In the genomic region with DNA sequence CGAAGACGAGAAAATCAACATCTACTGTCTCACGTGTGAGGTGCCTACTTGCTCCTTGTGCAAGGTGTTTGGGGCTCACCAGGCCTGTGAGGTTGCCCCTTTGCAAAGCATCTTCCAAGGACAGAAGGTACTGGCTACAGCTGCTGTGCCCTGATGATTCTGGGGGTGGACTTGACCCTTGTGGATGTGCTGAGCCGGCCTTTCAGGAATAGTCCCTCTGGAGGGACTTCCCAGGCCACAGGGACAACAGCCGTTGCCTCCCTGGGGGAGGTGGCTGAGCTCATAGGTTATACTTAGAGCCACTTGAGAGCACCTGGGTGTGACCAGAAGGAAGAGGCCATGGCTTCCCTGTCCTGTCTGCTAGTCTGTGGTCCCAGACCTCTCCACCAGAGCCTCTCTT, we compare ENCODE assay signal across 21 mouse cellular contexts. TPM values are rescaled to one million over a fixed set of nuclear protein-coding genes. Genes with fewer than 3 reads are reported as not detected.
"Had no signal": no experiment of that assay in that cellular context is flagged by ENCODE, and none has a peak within 500 bp of the region (broad histone marks: within the 10 kb centered on the region; RNA-seq: fewer than 3 reads in every experiment).

No protein-coding gene starts in this region.

- H3K36me3 ChIP-seq: limb, embryonic 12.5 days; liver, embryonic 13.5 days; lung, embryonic 15.5 days; midbrain, embryonic 15.5 days; neural tube, embryonic 13.5 days; stomach, embryonic 15.5 days had no signal

- H3K4me3 ChIP-seq: layer of hippocampus, adult 2 months; limb, embryonic 12.5 days; liver, embryonic 13.5 days; lung, embryonic 15.5 days; megakaryocyte, embryonic 14.5 days; midbrain, embryonic 15.5 days; neural tube, embryonic 13.5 days; stomach, embryonic 15.5 days had no signal

- H3K4me2 ChIP-seq: limb, embryonic 12.5 days; liver, embryonic 13.5 days; lung, embryonic 15.5 days; midbrain, embryonic 11.5 days; midbrain, embryonic 15.5 days; neural tube, embryonic 13.5 days; stomach, embryonic 15.5 days had no signal

- ATAC-seq: liver, postnatal 0 days; midbrain, embryonic 15.5 days had no signal

- DNase-seq: kidney, postnatal 4 days; liver; liver, embryonic 13.5 days; liver, postnatal 0 days; lung, postnatal 14 days; retina, postnatal 1 day; right cerebral cortex, postnatal 4 days; thymus, adult 2 months; thymus, postnatal 25 days had no signal

- H3K9me3 ChIP-seq: liver, embryonic 13.5 days; lung, embryonic 15.5 days; midbrain, embryonic 15.5 days; neural tube, embryonic 13.5 days; stomach, embryonic 15.5 days had no signal

- H3K27ac ChIP-seq: layer of hippocampus, adult 2 months; limb, embryonic 12.5 days; liver, embryonic 13.5 days; lung, embryonic 15.5 days; macrophage; midbrain, embryonic 15.5 days; neural tube, embryonic 13.5 days; stomach, embryonic 15.5 days had no signal

- H3K9ac ChIP-seq: limb, embryonic 12.5 days; liver, embryonic 13.5 days; liver, postnatal 0 days; lung, embryonic 15.5 days; midbrain, embryonic 15.5 days; neural tube, embryonic 13.5 days; stomach, embryonic 15.5 days had no signal

- H3K4me1 ChIP-seq: liver, embryonic 13.5 days; lung, embryonic 15.5 days; midbrain, embryonic 15.5 days; stomach, embryonic 15.5 days had no signal

- H3K27me3 ChIP-seq: limb, embryonic 12.5 days; lung, embryonic 15.5 days; midbrain, embryonic 15.5 days; neural tube, embryonic 13.5 days; stomach, embryonic 15.5 days had no signal

RNA-seq across cellular contexts. Expression of gene Trim63, which starts 4.8 kb away (rescaled TPM):
- total RNA-seq: layer of hippocampus, adult 2 months; monocyte, adult 5-6 weeks had no signal
- polyA plus RNA-seq: macrophage; midbrain, embryonic 11.5 days had no signal

RNA-seq across cellular contexts. Expression of gene Slc30a2, which starts 23.3 kb away (rescaled TPM):
- total RNA-seq: layer of hippocampus, adult 2 months; layer of hippocampus, postnatal 10 days; left cerebral cortex, postnatal 36 days; monocyte, adult 5-6 weeks had no signal
- polyA plus RNA-seq: liver, embryonic 13.5 days; liver, postnatal 0 days; macrophage; midbrain, embryonic 11.5 days had no signal
